Mouse (Mus musculus) MEL (cell line): Measurements from ENCODE around the gene Mettl16. TPM values are rescaled to one million over a fixed set of nuclear protein-coding genes. Genes with fewer than 3 reads are reported as not detected.

ENCODE experiments used
- DNase-seq: peaks from one replicate; pipeline ENCODE4 v3.0.0; 2011; ENCODE audit warnings: low read depth, low spot score
- H3K27ac ChIP-seq: 2 replicates; pipeline ENCODE4 v1.5.1; 2012; ENCODE audit warnings: low read depth, mild to moderate bottlenecking, control low read depth, low read length, moderate library complexity; ENCODE audit not compliant: control insufficient read depth
- H3K27me3 ChIP-seq, 2 experiments: fragments of 150-350 bp in 1 of 2; sonication (generic) in 1 of 2; 2 replicates each; pipeline ENCODE4 v1.6.1; 2012; ENCODE audit warnings: low read length in 2 of 2, mild to moderate bottlenecking in 2 of 2, improper control_type of control experiment in 1 of 2, moderate library complexity in 1 of 2; ENCODE audit not compliant: insufficient read depth in 2 of 2, control insufficient read depth in 1 of 2
- H3K36me3 ChIP-seq, 2 experiments: 2 replicates each; pipeline ENCODE4 v1.6.1; 2012 to 2014; ENCODE audit warnings: low read length in 2 of 2, improper control_type of control experiment in 1 of 2, inconsistent platforms in 1 of 2, mild to moderate bottlenecking in 1 of 2; ENCODE audit not compliant: insufficient read depth in 2 of 2, control insufficient read depth in 1 of 2
- H3K4me1 ChIP-seq, 2 experiments: fragments of 150-350 bp in 1 of 2; sonication (generic) in 1 of 2; 2 replicates each; pipeline ENCODE4 v1.6.1; 2012; ENCODE audit warnings: low read length in 2 of 2, improper control_type of control experiment in 1 of 2, mild to moderate bottlenecking in 1 of 2; ENCODE audit not compliant: insufficient read depth in 2 of 2, control insufficient read depth in 1 of 2
- H3K4me3 ChIP-seq, 2 experiments: fragments of 150-350 bp in 1 of 2; sonication (generic) in 1 of 2; 2 replicates each; pipeline ENCODE4 v1.5.1; 2012; ENCODE audit warnings: low read depth in 2 of 2, low read length in 2 of 2, mild to moderate bottlenecking in 2 of 2, moderate library complexity in 2 of 2, control low read depth in 1 of 2, improper control_type of control experiment in 1 of 2; ENCODE audit not compliant: control insufficient read depth in 1 of 2, insufficient read depth in 1 of 2
- H3K79me2 ChIP-seq: 2 replicates; pipeline ENCODE4 v1.6.1; 2012; ENCODE audit warnings: mild to moderate bottlenecking, low read length, moderate library complexity; ENCODE audit not compliant: control insufficient read depth, poor library complexity, insufficient read depth
- H3K9ac ChIP-seq: 2 replicates; pipeline ENCODE4 v1.6.1; 2012; ENCODE audit warnings: low read depth, mild to moderate bottlenecking, control low read depth, low read length, moderate library complexity; ENCODE audit not compliant: control insufficient read depth, poor library complexity, severe bottlenecking
- H3K9me3 ChIP-seq: fragments of 150-350 bp; sonication (generic); replicated peaks from 2 replicates; pipeline ENCODE4 v1.6.1; 2012; ENCODE audit warnings: mild to moderate bottlenecking, low read length, improper control_type of control experiment, moderate library complexity; ENCODE audit not compliant: insufficient read depth
- CHD1 ChIP-seq: IDR thresholded peaks from 2 replicates; pipeline ENCODE4 v1.6.1; 2012; ENCODE audit warnings: low read depth, mild to moderate bottlenecking, inconsistent platforms, low read length, improper control_type of control experiment
- E2F4 ChIP-seq: IDR thresholded peaks from 2 replicates; pipeline ENCODE4 v1.6.1; 2011; ENCODE audit warnings: low read depth, low read length, improper control_type of control experiment, borderline replicate concordance
- EP300 ChIP-seq, 2 experiments: IDR thresholded peaks; 2 replicates each; pipeline ENCODE4 v1.6.1; 2011; ENCODE audit warnings: improper control_type of control experiment in 2 of 2, low read length in 2 of 2, low read depth in 1 of 2, mild to moderate bottlenecking in 1 of 2
- GABPA ChIP-seq: IDR thresholded peaks from 2 replicates; pipeline ENCODE4 v1.6.1; 2012; ENCODE audit warnings: low read depth, mild to moderate bottlenecking, inconsistent platforms, low read length, improper control_type of control experiment, moderate library complexity
- GATA1 ChIP-seq: IDR thresholded peaks from 2 replicates; pipeline ENCODE4 v1.6.1; 2011; ENCODE audit warnings: low read depth, low read length, improper control_type of control experiment
- JUND ChIP-seq: IDR thresholded peaks from 2 replicates; pipeline ENCODE4 v1.6.1; 2011; ENCODE audit warnings: low read depth, mild to moderate bottlenecking, improper control_type of control experiment, low read length
- KAT2A ChIP-seq: conservative IDR thresholded peaks from 2 replicates; pipeline ENCODE4 v1.6.1; 2012; ENCODE audit warnings: low read depth, low read length, improper control_type of control experiment, inconsistent platforms
- MEF2A ChIP-seq: IDR thresholded peaks from 2 replicates; pipeline ENCODE4 v1.6.1; 2014; ENCODE audit warnings: low read depth, mild to moderate bottlenecking, inconsistent platforms, low read length, improper control_type of control experiment; ENCODE audit not compliant: poor library complexity, insufficient replicate concordance, severe bottlenecking; ENCODE audit errors: extremely low read depth
- MYB ChIP-seq: IDR thresholded peaks from 2 replicates; pipeline ENCODE4 v1.6.1; 2011; ENCODE audit warnings: mild to moderate bottlenecking, low read depth, low read length, improper control_type of control experiment
- NELFE ChIP-seq: IDR thresholded peaks from 2 replicates; pipeline ENCODE4 v1.6.1; 2011; ENCODE audit warnings: low read depth, low read length, improper control_type of control experiment
- NRF1 ChIP-seq: IDR thresholded peaks from 2 replicates; pipeline ENCODE4 v1.6.1; 2014; ENCODE audit warnings: low read depth, mild to moderate bottlenecking, inconsistent platforms, low read length, improper control_type of control experiment, moderate library complexity; ENCODE audit not compliant: poor library complexity, insufficient read depth, severe bottlenecking
- POLR2A ChIP-seq, 2 experiments: IDR thresholded peaks; 2 replicates each; pipeline ENCODE4 v1.6.1; 2011 to 2012; ENCODE audit warnings: low read length in 2 of 2, mild to moderate bottlenecking in 2 of 2, control low read depth in 1 of 2, improper control_type of control experiment in 1 of 2, low read depth in 1 of 2, moderate library complexity in 1 of 2; ENCODE audit not compliant: control insufficient read depth in 1 of 2, insufficient read depth in 1 of 2, poor library complexity in 1 of 2
- POLR2AphosphoS2 ChIP-seq: IDR thresholded peaks from 2 replicates; pipeline ENCODE4 v1.6.1; 2011; ENCODE audit warnings: low read length, improper control_type of control experiment
- RAD21 ChIP-seq: IDR thresholded peaks from 2 replicates; pipeline ENCODE4 v1.6.1; 2011; ENCODE audit warnings: mild to moderate bottlenecking, low read depth, low read length, improper control_type of control experiment
- RCOR1 ChIP-seq: IDR thresholded peaks from 2 replicates; pipeline ENCODE4 v1.6.1; 2012; ENCODE audit warnings: low read depth, mild to moderate bottlenecking, inconsistent platforms, low read length, improper control_type of control experiment
- TAL1 ChIP-seq: IDR thresholded peaks from 2 replicates; pipeline ENCODE4 v1.6.1; 2012; ENCODE audit warnings: mild to moderate bottlenecking, inconsistent platforms, low read length, moderate library complexity, mixed read lengths
- TCF12 ChIP-seq: IDR thresholded peaks from 2 replicates; pipeline ENCODE4 v1.6.1; 2014; ENCODE audit warnings: low read depth, mild to moderate bottlenecking, inconsistent platforms, low read length, improper control_type of control experiment, moderate library complexity
- UBTF ChIP-seq: IDR thresholded peaks from 2 replicates; pipeline ENCODE4 v1.6.1; 2012; ENCODE audit warnings: low read depth, mild to moderate bottlenecking, inconsistent platforms, low read length, improper control_type of control experiment, moderate library complexity, borderline replicate concordance; ENCODE audit not compliant: insufficient read depth
- USF1 ChIP-seq: IDR thresholded peaks from 2 replicates; pipeline ENCODE4 v1.6.1; 2014; ENCODE audit warnings: low read depth, mild to moderate bottlenecking, inconsistent platforms, low read length, improper control_type of control experiment, moderate library complexity
- USF2 ChIP-seq, 2 experiments: IDR thresholded peaks; 2 replicates each; pipeline ENCODE4 v1.6.1; 2011 to 2012; ENCODE audit warnings: improper control_type of control experiment in 2 of 2, low read length in 2 of 2, borderline replicate concordance in 1 of 2, inconsistent platforms in 1 of 2, low read depth in 1 of 2, mild to moderate bottlenecking in 1 of 2; ENCODE audit not compliant: insufficient read depth in 1 of 2
- ZKSCAN1 ChIP-seq: IDR thresholded peaks from 2 replicates; pipeline ENCODE4 v1.6.1; 2012; ENCODE audit warnings: low read depth, mild to moderate bottlenecking, inconsistent platforms, low read length, improper control_type of control experiment, moderate library complexity
- ZMIZ1 ChIP-seq: IDR thresholded peaks from 2 replicates; pipeline ENCODE4 v1.6.1; 2012; ENCODE audit warnings: low read depth, mild to moderate bottlenecking, inconsistent platforms, low read length, improper control_type of control experiment, moderate library complexity
- ZNF384 ChIP-seq: IDR thresholded peaks from 2 replicates; pipeline ENCODE4 v1.6.1; 2012; ENCODE audit warnings: low read depth, mild to moderate bottlenecking, inconsistent platforms, low read length, improper control_type of control experiment
- polyA plus RNA-seq, 2 experiments: library from polyadenylated mRNA; stranded (reverse) in 1 of 2; unstranded in 1 of 2; fragments of >175 nt in 1 of 2; fragments of >200 nt in 1 of 2; gene quantifications; 2 replicates each; pipeline versions ENCODE4 v1.2.1 to v1.2.4; 2012; ENCODE audit warnings: low replicate concordance in 2 of 2, low read depth in 1 of 2; ENCODE audit not compliant: insufficient read length in 2 of 2, insufficient read depth in 1 of 2, missing spikeins in 1 of 2
- total RNA-seq: library from RNA; depleted of rRNA; stranded (reverse); fragments of 300-350 nt; gene quantifications from 2 replicates; pipeline ENCODE4 v1.2.3, GENCODE M21; 2012

Mettl16 gene
- total and polyA plus RNA-seq, 3 experiments = 76.3 to 116 TPM; not detected in 1

DNA sequence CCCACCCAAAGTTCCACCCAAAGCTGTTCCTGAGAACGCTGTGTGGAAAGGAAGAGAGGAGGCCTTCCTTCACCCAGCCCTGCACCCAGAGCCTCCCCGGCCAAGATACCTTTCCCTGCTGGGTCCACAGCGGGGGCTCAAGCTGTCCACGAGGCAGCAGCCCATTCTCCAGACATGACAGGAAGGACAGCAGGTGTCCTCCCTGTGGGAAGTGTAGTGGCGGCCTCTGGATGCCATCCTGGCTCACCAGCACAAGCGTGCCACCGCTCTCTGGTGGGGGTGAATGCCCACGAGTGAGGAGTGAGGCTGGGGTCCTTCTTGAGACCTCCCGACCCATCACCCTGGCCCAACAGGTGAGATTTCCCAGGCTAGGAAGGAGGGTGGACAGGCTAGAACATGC lies 94.6 kb downstream of the Mettl16 start:
- no peaks in the 10 kb centered on the region for H3K27me3 ChIP-seq
- H3K27ac ChIP-seq = no peak overlapping the region
- no peaks in the 10 kb centered on the region for H3K4me1 ChIP-seq
- DNase-seq = no peak
- no peak overlapping the region for H3K9ac ChIP-seq
- no peaks in the 10 kb centered on the region for H3K79me2 ChIP-seq
- TF ChIP-seq ZKSCAN1 = no peak
- no peak for TF ChIP-seq UBTF
- no peak for TF ChIP-seq POLR2AphosphoS2
- TF ChIP-seq ZNF384 = no peak
- no peak for TF ChIP-seq MYB
- no peak for TF ChIP-seq USF2 (IDR thresholded peaks at IDR 0.05; ENCODE audit: borderline replicate concordance in 1 of 2, insufficient read depth in 1 of 2, low read depth in 1 of 2, low read length in 2 of 2)
- TF ChIP-seq GABPA = no peak
- no peak for TF ChIP-seq KAT2A
- no peak for TF ChIP-seq GATA1
- no peak for TF ChIP-seq ZMIZ1
- TF ChIP-seq CHD1 = no peak
- no peak for TF ChIP-seq RCOR1
- H3K4me3 ChIP-seq = no peak overlapping the region
- H3K9me3 ChIP-seq = no peaks in the 10 kb centered on the region
- H3K36me3 ChIP-seq = no peaks in the 10 kb centered on the region; a peak in 1 of 4 replicates

GRCm38 (mm10) chr11:74866640-74867039 lies 96.0 kb downstream of the Mettl16 start:
- Histone ChIP-seq H3K27ac (no peak overlapping the region), H3K9ac (no peak overlapping the region), H3K27me3 (no peaks in the 10 kb centered on the region), H3K79me2 (no peaks in the 10 kb centered on the region), H3K4me3 (no peak overlapping the region), H3K4me1 (no peaks in the 10 kb centered on the region), H3K9me3 (no peaks in the 10 kb centered on the region), H3K36me3 (no peaks in the 10 kb centered on the region; a peak in 1 of 4 replicates)
- TF ChIP-seq TAL1 (no peak), MEF2A (no peak), E2F4 (no peak), NELFE (no peak), NRF1 (no peak), EP300 (IDR thresholded peaks at IDR 0.05; ENCODE audit: low read depth in 1 of 2, low read length in 2 of 2) (no peak), MYB (no peak), USF1 (no peak), JUND (no peak), TCF12 (no peak), RAD21 (no peak), POLR2A (IDR thresholded peaks at IDR 0.05; ENCODE audit: control insufficient read depth in 1 of 2, insufficient read depth in 1 of 2, low read depth in 1 of 2, low read length in 2 of 2, poor library complexity in 1 of 2) (no peak), POLR2AphosphoS2 (no peak)
- no peak for DNase-seq
